Mouse (Mus musculus) cortical plate, adult 2 months (tissue): Measurements from ENCODE around the gene Stam.

Experiments
- CTCF ChIP-seq: fragments of 200-500 bp; IDR thresholded peaks from 2 replicates; pipeline ENCODE4 v1.5.1; 2011; ENCODE audit warnings: mild to moderate bottlenecking, control low read depth, low read length; ENCODE audit not compliant: insufficient read depth; ENCODE audit errors: extremely low read depth
- POLR2A ChIP-seq: fragments of 200-500 bp; IDR thresholded peaks from 2 replicates; pipeline ENCODE4 v1.6.1; 2011; ENCODE audit warnings: mild to moderate bottlenecking, low read length, control low read depth; ENCODE audit not compliant: insufficient read depth; ENCODE audit errors: extremely low read depth

DNA sequence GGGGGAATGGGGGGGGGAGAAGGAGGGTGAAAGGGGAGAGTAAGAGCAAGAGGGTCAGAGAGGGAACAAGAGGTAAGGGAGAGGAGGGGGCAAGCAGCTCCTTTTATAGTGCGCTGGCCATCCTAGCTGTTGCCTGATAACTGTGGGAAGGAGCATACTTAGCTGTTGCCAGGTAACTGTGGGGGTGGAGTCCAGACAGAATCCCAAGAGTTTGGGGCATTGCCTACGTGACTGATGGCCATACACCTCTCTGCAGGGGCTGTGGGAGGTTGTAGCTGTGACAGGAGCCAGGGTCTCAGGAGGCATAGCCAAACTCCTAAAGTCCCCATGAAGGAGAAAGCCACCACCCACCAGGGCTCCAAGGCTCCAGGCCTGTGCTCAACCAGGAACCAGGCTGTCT is 66.1 kb downstream of the Stam start:
- TF ChIP-seq CTCF: no peak
- TF ChIP-seq POLR2A: no peak
